In the genomic region with DNA sequence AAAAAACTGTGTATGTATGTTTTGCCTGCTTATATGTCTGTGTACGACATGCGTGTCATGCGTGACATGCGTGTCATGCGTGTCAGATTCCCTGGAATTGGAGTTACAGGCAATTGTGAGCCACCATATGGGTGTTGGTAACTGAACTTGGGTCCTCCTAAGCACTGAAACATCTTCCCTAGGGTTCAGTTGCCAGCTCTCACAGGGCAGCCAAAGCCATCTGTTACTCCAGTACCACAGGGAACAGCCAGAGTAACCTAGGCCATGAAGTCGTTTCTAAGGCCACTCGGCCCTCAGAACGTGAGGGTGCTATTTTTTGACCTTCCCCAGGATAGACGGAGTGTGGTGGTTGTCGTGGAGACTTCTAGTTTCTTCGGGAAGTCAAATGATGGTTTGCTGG, we compare ENCODE assay signal across 16 mouse cellular contexts. TPM values are rescaled to one million over a fixed set of nuclear protein-coding genes. Genes with fewer than 3 reads are reported as not detected.
"Had no signal": no experiment of that assay in that cellular context is flagged by ENCODE, and none has a peak within 500 bp of the region (broad histone marks: within the 10 kb centered on the region; RNA-seq: fewer than 3 reads in every experiment).

No protein-coding gene starts in this region.

- H3K27me3 ChIP-seq: liver, embryonic 13.5 days; lung, embryonic 15.5 days; stomach, embryonic 15.5 days had no signal

- ATAC-seq: liver, postnatal 0 days had no signal

- H3K9ac ChIP-seq: limb, embryonic 12.5 days; liver, embryonic 13.5 days; liver, postnatal 0 days; lung, embryonic 15.5 days; stomach, embryonic 15.5 days had no signal

- H3K4me3 ChIP-seq: limb, embryonic 12.5 days; liver, embryonic 13.5 days; lung, embryonic 15.5 days; megakaryocyte, embryonic 14.5 days; stomach, embryonic 15.5 days had no signal

- DNase-seq: kidney, adult 9 months; kidney, postnatal 36 days; layer of hippocampus, adult 9-11 months; liver; liver, embryonic 13.5 days; liver, postnatal 0 days; lung, postnatal 14 days; right cerebral cortex, postnatal 14 days; thymus, adult 2 months; thymus, postnatal 25 days had no signal

- H3K4me1 ChIP-seq: limb, embryonic 12.5 days; liver, embryonic 13.5 days; lung, embryonic 15.5 days; stomach, embryonic 15.5 days had no signal

- H3K27ac ChIP-seq: kidney, postnatal 0 days; limb, embryonic 12.5 days; liver, embryonic 13.5 days; lung, embryonic 15.5 days; macrophage; stomach, embryonic 15.5 days had no signal

- H3K36me3 ChIP-seq: limb, embryonic 12.5 days; liver, embryonic 13.5 days; lung, embryonic 15.5 days; stomach, embryonic 15.5 days had no signal

- H3K4me2 ChIP-seq: limb, embryonic 12.5 days; liver, embryonic 13.5 days; lung, embryonic 15.5 days; stomach, embryonic 15.5 days had no signal

- H3K9me3 ChIP-seq: limb, embryonic 12.5 days; liver, embryonic 13.5 days; lung, embryonic 15.5 days; megakaryocyte, embryonic 14.5 days; stomach, embryonic 15.5 days had no signal

RNA-seq across cellular contexts. Expression of gene Hrh2, which starts 32.2 kb away (rescaled TPM):
- polyA plus RNA-seq: limb, embryonic 12.5 days had no signal
